Mouse (Mus musculus): Measurements from ENCODE around the gene Arhgap24. TPM values are rescaled to one million over a fixed set of nuclear protein-coding genes. Genes with fewer than 3 reads are reported as not detected.

The Arhgap24 gene
- polyA plus RNA-seq, 1 experiment = not detected

GRCm38 (mm10) chr5:102874605-102875298 lies 393.6 kb downstream of the Arhgap24 start:
- no peak for TF ChIP-seq GATA1 (IDR thresholded peaks at IDR 0.05; ENCODE audit: low read length)

GRCm38 (mm10) chr5:102875628-102876027 lies 394.4 kb downstream of the Arhgap24 start:
- no peak for TF ChIP-seq GATA1 (IDR thresholded peaks at IDR 0.05; ENCODE audit: low read length)

GRCm38 (mm10) chr5:102888482-102889162 lies 407.4 kb downstream of the Arhgap24 start:
- no peak for TF ChIP-seq GATA1 (IDR thresholded peaks at IDR 0.05; ENCODE audit: low read length)

- TF ChIP-seq GATA1 (IDR thresholded peaks at IDR 0.05; ENCODE audit: low read length) = no peak
These were observed 407.9 kb downstream of the Arhgap24 start for GRCm38 (mm10) chr5:102889163-102889488.

- TF ChIP-seq GATA1 (IDR thresholded peaks at IDR 0.05; ENCODE audit: low read length) = no peak
These were observed 411.0 kb downstream of the Arhgap24 start for GRCm38 (mm10) chr5:102892226-102892625.

- no peak for TF ChIP-seq GATA1 (IDR thresholded peaks at IDR 0.05; ENCODE audit: low read length)
These were observed 417.1 kb downstream of the Arhgap24 start for GRCm38 (mm10) chr5:102898301-102898700.

GRCm38 (mm10) chr5:102899680-102900215 lies 418.6 kb downstream of the Arhgap24 start:
- no peak for TF ChIP-seq GATA1 (IDR thresholded peaks at IDR 0.05; ENCODE audit: low read length)

- no peak for TF ChIP-seq GATA1 (IDR thresholded peaks at IDR 0.05; ENCODE audit: low read length)
These were observed 420.0 kb downstream of the Arhgap24 start for GRCm38 (mm10) chr5:102901176-102901575.

GRCm38 (mm10) chr5:102903487-102903886 lies 422.3 kb downstream of the Arhgap24 start:
- TF ChIP-seq GATA1 (IDR thresholded peaks at IDR 0.05; ENCODE audit: low read length) = no peak

GRCm38 (mm10) chr5:102904066-102904465 lies 422.9 kb downstream of the Arhgap24 start:
- no peak for TF ChIP-seq GATA1 (IDR thresholded peaks at IDR 0.05; ENCODE audit: low read length)

GRCm38 (mm10) chr5:102905441-102906211 lies 424.4 kb downstream of the Arhgap24 start:
- TF ChIP-seq GATA1 (IDR thresholded peaks at IDR 0.05; ENCODE audit: low read length) = no peak

- no peak for TF ChIP-seq GATA1 (IDR thresholded peaks at IDR 0.05; ENCODE audit: low read length)
These were observed 439.0 kb downstream of the Arhgap24 start for GRCm38 (mm10) chr5:102920199-102920598.

GRCm38 (mm10) chr5:102926786-102927185 lies 445.6 kb downstream of the Arhgap24 start:
- no peak for TF ChIP-seq GATA1 (IDR thresholded peaks at IDR 0.05; ENCODE audit: low read length)

GRCm38 (mm10) chr5:102930161-102930560 lies 449.0 kb downstream of the Arhgap24 start:
- TF ChIP-seq GATA1 (IDR thresholded peaks at IDR 0.05; ENCODE audit: low read length) = no peak

GRCm38 (mm10) chr5:102946625-102947024 lies 465.4 kb downstream of the Arhgap24 start:
- TF ChIP-seq GATA1 (IDR thresholded peaks at IDR 0.05; ENCODE audit: low read length) = no peak
